Mouse (Mus musculus) G1E-ER4 (cell line): ENCODE measurements around the gene Tmem108. TPM values are rescaled to one million over a fixed set of nuclear protein-coding genes. Genes with fewer than 3 reads are reported as not detected.

Experiments
- GATA1 ChIP-seq: IDR thresholded peaks from one replicate; pipeline ENCODE4 v1.8.0; 2012; ENCODE audit warnings: low read length, inconsistent platforms
- polyA plus RNA-seq: library from polyadenylated mRNA; stranded (reverse); fragments of >175 nt; gene quantifications from 2 replicates; pipeline ENCODE4 v1.2.3, GENCODE M21; 2012

The Tmem108 gene
- polyA plus RNA-seq, 1 experiment, result not detected

GRCm38 (mm10) chr9:103568983-103569382 lies 192.7 kb downstream of the Tmem108 start:
- no peak for TF ChIP-seq GATA1

GRCm38 (mm10) chr9:103565186-103565585 lies 196.5 kb downstream of the Tmem108 start:
- no peak for TF ChIP-seq GATA1

GRCm38 (mm10) chr9:103563864-103564610 lies 197.6 kb downstream of the Tmem108 start:
- TF ChIP-seq GATA1, result no peak

- TF ChIP-seq GATA1, result no peak
Measured at GRCm38 (mm10) chr9:103562063-103562462, 199.6 kb downstream of the Tmem108 start.

GRCm38 (mm10) chr9:103558741-103559140 lies 202.9 kb downstream of the Tmem108 start:
- TF ChIP-seq GATA1, result no peak

GRCm38 (mm10) chr9:103558240-103558639 lies 203.4 kb downstream of the Tmem108 start:
- TF ChIP-seq GATA1, result no peak

GRCm38 (mm10) chr9:103557085-103557484 lies 204.6 kb downstream of the Tmem108 start:
- TF ChIP-seq GATA1, result no peak

GRCm38 (mm10) chr9:103555334-103555733 lies 206.3 kb downstream of the Tmem108 start:
- TF ChIP-seq GATA1, result no peak

GRCm38 (mm10) chr9:103550661-103551248 lies 210.9 kb downstream of the Tmem108 start:
- no peak for TF ChIP-seq GATA1

- no peak for TF ChIP-seq GATA1
Measured at GRCm38 (mm10) chr9:103549178-103549577, 212.5 kb downstream of the Tmem108 start.

- no peak for TF ChIP-seq GATA1
Measured at GRCm38 (mm10) chr9:103548606-103549005, 213.0 kb downstream of the Tmem108 start.

- no peak for TF ChIP-seq GATA1
Measured at GRCm38 (mm10) chr9:103546695-103547645, 214.7 kb downstream of the Tmem108 start.

GRCm38 (mm10) chr9:103545729-103546128 lies 215.9 kb downstream of the Tmem108 start:
- TF ChIP-seq GATA1, result no peak

- no peak for TF ChIP-seq GATA1
Measured at GRCm38 (mm10) chr9:103545271-103545670, 216.4 kb downstream of the Tmem108 start.

- TF ChIP-seq GATA1, result no peak
Measured at GRCm38 (mm10) chr9:103544599-103544998, 217.0 kb downstream of the Tmem108 start.

- TF ChIP-seq GATA1, result no peak
Measured at GRCm38 (mm10) chr9:103540518-103540917, 221.1 kb downstream of the Tmem108 start.
